Mouse (Mus musculus): ENCODE measurements around the gene Gm12166.

Gene Gm12166

DNA sequence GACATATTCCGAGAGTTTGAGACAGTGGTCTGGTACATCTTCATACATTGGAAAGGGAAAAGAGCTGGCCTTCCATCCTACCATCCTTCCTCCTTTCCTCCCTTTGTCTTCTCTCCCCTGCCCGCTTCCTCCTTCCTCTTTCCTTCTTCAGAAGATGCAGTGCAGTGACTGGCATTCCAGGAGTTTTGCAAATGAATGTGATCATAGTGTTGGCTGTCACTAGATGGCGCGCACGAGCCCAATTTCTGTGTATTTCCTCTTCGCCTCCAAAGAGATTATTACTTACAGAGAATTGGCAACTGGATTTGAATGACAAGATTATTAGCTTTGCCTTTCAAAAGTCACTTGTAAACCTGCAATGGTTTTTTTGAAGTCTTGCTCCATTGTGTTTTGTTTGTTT lies 36.1 kb downstream of the Gm12166 start:
- peak; percentile 71 to 82 for DNase-seq (ENCODE audit: low spot score in 2 of 2)
